Mouse (Mus musculus) WW6 (cell line): ENCODE data around the gene Rer1.

Experiments
- DNase-seq: peaks from one replicate; pipeline ENCODE4 v3.0.0-alpha.2; 2013; ENCODE audit warnings: low read depth, low spot score

Rer1 gene

DNA sequence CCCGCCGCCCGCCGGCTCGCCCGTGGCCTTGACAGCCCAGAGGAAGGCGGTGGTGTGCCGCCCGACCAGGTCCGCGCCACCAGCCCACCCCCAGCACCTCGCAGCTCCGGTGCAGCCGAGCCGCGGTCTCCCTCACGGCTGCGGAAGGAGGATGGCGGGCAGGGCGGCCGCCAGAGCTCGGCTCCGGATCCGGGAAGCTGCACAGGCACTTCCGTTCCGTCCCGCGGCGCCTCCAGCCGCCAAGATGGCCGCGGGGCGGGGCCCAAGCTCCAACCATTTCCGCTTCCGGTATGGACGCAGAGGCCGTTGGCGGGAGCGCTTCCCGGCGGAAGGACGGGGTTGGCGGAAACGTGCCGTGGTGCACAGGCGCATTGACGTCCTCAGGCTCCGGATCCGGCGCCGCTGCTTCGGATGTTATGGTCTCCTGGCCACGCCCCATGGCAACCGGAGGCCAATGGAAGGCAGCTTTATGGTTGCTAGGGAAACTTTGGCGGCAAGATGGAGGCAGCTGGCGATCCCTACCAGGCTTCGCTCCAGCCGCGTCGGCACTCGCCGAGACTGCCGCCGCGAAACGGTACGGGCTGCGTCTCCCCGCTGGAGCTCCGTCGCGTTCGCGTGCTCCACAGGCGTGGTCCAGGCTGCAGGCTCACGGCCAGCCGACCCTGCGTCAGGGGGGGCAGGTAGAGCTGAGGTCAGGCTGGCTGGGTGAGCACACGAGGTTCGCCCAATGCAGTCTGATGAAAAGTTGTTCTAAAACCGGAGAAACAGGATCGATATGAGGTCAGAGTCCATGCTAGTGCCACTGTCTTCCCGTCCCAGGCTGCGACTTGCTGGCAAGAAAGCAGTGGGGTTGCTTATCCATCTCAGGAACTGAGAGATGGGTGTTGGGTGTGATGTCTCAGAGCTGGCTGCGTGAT lies at the start of gene Rer1, which contains the start of gene Morn1:
Rer1 (minus strand) TSS at position 275 of the 917 bp plus-strand sequence.
Morn1 (plus strand) TSS at position 470 of the 917 bp plus-strand sequence.
- DNase-seq = peak; percentile 98

DNA sequence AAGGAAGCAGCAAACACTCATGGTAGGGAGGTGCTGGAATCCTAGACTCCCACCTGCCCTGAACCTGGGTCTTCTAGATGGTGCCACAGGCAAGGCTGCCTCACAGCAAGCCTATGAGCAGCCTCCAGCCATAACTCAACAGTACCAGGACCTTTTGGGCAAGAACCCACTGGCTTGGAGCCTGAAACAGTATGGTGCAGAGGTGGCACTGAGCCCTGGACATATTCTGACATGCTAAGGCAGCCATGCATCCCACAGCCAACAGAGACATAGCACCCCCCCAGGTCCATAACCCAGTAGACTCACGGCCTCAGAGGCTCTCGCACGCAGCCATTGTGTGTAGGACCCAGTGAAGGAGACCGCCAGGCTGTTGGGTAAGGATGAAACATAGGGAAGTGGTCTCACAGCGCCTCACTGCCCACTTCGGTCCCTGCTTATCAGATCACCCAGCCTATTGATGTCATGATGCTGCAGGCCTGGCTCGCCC lies 48.5 kb upstream of the Rer1 start:
- DNase-seq = no peak

DNA sequence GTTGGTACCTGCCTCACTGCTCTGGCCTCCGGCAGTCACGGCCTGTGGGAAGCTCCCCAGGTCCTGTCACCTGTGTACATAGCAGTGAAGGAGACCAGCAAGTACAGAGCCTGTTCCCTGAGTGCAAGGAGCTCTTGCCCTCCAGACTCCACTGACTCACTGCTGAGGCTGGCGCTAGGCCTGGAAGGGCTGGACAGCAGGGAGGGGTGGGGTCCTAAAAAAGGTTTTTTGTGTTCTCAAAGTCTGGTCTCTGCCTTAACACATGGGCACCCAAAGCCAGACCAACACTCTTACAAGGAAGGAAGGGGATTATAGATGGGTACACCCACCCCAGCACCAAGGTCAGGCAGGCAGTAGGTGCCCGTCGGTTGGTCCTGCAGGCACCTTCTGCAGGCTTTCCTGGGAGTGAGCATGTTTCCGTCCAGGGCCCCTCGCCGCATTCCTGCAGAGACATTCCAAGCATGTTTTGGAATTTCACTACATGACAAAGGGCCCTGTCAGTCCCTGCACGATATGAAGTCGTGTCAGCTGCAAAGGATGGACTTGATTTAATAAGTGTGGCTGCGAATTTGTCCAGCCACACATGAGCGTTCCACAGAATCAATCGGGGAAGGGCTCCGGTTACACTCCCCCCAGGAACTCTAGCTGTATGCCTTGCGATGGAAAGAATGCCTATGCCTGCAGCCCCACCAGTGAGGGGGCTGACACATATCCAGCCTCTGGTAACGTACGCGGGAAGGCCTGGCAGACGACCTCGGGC lies 47.7 kb upstream of the Rer1 start:
- DNase-seq = no peak

DNA sequence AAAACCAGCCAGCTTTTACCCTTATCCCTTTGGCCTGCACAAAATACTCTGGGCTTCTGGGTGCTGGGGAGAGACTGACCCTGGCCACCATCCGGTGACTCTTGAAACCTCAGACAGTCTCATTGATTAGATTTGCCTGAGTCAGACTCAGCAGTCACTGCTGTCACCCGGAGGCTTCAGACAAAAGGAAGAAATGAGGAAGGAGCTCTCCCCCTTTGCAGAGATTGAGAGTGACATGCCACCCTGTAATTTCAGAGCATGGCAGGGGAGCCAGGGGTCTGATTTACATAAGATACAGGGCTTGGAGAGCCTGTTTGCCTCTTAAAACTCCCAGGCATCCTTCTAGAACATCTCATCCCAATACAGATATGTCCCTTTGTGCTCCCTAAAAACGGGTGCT lies 47.0 kb upstream of the Rer1 start:
- DNase-seq = no peak

DNA sequence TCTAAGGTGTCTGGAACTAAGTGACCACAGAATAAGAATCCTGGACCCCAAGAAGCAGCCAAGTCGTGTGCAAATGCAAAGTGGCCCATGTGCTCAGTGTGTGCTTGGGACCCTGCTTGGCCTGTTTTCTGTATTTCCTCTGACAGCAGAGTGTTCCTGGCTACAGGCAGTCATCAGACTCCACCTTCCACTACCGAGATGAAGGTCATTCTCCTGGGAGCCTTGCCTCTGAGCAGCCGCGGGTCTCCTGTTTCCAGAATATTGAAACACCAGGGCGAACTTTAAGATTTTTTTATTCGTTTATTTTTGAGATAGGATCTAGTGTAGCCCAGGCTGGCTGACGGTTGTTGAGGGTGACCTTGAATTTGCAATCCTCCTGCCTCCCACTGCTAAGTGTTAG lies 44.4 kb upstream of the Rer1 start:
- no peak for DNase-seq

DNA sequence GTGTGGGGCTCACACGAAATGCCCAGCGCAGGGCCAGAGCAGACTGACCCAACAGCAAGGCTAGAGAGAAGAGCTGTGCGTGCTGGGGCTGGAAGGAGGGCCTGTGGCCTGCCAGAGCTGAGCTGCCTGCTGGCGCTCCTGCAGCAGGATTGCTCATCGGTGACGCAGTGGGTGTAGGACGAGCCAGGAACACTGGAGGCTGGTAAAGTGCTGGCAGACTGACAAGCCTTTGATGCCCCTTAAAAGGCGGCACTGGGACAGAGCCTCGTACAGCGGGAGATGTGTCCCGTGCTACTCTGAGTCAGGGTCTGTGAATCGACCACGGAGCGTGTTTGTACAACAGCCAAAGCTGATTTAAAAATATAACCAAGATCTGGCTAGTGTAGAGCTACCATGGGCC lies 43.8 kb upstream of the Rer1 start:
- DNase-seq = no peak

DNA sequence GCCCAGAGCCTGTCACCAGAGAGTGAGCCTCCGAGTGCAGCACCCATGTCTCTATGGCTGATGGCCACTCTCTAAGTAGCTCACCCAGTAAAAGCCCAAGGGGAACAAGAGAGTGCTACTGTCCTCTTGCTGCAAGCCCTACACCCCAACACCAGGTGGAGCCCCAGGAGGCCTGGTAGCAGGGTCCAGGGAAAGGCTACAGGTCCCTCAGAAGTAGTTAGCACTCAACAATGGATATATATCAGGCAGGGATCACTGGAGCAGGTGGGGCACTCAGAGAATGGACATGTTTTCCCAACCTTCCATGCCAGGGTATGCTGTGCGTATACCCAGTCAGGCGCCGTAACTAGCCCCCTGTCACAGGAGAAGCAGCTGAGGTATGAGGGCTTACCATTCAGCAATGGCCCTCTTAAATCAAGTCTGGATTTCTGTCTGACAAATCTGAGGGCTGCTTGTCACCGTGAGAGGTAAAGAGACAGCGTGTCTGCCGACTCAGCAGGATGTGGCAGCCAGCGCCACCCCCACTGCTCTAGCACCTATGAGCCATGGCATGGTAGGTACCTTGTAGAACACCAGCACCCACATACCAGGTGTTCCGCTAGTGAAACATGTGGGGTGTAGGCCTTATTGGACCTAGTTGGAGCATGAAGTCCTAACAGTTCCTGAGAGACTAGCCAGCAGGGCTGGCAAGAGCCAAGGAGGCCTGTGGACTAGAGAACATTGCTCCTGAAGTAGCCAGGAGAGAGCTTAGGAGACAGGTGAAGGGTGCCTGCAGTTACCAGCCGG lies 43.1 kb upstream of the Rer1 start:
- DNase-seq = no peak

DNA sequence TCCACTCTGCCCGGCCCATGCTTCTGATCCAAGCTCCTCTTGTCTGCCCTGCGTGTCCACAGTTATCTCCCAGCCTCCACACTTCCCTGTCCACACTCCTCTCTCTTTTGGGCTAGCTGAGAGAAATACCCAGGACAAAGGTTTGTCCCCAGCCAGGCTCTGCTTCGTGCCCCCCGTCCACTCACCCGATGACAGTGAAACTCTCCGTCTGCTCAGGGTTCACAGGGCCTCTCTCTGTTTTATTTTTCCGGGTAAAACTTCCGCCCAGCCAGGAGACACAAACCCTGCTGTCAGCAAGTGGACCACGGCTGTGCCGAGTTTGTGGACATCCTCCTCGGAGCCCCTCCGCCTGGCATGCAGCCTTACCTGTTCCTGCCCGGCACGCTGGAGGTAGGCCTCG lies 42.2 kb upstream of the Rer1 start:
- no peak for DNase-seq

DNA sequence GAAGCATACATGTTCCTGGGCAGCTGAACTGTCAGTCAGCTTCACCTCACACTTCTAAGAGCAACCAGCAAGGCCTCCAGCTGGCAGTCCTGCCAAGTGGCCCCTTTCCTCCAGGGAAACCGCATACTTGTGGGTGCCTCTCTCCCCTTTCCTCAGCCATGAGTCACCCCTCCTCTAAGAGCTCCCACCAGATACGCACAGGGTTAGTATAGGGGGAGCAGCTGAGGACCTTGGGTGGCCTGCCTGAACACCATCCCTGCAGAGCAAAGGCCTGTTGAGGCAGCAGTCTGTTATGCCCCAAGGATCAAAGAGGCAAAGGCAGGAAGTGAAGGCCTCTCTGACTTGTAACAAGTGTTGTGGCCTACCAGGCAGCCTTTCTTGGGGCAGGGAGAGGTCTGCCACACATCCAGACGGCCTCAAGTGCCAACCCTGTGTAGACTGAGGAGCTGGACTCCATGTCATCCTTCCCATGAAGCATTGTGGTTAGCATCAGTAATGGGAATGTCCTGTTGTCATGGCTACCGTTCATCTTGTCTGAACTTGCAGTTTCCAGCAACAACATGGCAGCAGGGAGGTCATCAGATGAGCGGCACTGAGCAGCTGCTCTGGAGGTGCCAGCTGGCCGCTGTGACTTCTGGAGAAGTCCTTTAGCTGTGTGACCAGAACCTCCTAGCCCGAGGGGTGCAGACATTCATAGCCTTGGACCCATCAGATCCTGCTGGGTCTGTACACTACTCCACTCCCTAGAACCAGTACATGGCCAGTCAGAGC lies 40.6 kb upstream of the Rer1 start:
- DNase-seq = no peak

DNA sequence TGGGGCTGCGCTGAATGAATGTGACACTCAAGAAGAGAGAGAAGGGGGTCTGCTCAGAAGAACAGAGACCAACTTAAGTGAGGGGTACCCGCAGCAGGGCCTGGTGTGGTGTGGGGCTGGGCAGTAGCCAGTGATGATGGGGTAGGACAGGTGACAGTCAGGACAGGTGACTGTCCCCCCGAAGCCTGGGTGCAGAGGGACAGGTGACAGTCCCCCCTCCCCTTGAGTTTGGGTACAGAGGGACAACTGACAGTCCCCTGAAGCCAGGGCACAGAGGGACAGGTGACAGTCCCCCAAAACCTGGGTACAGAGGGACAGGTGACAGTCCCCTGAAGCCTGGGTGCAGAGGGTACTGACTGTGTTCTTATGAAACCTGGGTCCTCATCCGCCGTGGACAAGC lies 40.0 kb upstream of the Rer1 start:
- no peak for DNase-seq

DNA sequence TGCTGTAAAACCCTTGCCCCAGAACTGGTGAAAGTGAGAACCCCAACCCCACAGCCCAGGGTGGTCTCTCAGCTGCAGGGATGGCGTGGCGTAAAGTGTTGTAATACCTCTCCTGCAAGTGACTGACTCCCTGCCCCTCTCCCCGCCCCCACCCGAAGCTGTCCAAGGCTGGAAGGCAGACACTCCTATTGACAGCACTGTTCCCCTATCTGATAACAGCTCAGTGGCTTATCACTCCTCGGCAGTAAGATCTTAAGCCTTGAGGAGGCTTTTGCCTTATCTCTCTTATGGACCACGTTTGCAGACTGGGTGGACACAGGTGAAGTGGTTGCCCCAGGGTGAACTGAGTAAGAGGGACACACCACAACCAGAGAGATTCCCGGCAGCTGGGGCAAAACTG lies 39.1 kb upstream of the Rer1 start:
- no peak for DNase-seq

DNA sequence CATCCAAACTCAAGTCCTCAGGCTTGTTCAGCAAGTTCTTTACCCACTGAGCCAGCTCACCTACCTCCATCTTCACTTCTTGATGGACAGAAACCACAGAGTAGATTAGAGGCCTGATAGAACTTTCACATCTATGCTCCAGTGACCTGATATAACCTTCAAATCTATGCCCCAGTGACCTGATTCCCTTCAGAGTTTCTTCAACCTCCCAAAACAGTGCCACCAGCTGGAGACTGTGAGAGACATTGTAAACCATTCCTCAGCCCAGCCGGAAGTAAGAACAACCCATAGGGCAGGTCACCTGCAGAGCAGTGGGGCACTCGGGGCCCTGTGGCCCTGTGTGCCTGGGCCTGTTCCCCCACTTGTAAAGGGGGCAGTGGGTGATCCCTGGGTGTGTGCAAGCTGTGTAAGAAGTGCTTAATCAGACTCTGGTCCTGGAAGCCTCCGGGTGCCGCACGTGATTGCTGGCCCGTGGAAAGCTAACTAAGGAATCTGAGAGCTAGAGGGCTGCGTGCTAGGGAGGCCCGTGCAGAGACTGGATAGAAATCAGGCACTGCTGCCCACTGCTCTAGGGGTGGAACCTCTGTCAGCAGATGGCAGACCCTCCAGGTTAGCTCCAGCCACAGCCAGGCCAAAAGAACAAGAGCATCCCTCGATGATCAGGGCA lies 37.8 kb upstream of the Rer1 start:
- no peak for DNase-seq

DNA sequence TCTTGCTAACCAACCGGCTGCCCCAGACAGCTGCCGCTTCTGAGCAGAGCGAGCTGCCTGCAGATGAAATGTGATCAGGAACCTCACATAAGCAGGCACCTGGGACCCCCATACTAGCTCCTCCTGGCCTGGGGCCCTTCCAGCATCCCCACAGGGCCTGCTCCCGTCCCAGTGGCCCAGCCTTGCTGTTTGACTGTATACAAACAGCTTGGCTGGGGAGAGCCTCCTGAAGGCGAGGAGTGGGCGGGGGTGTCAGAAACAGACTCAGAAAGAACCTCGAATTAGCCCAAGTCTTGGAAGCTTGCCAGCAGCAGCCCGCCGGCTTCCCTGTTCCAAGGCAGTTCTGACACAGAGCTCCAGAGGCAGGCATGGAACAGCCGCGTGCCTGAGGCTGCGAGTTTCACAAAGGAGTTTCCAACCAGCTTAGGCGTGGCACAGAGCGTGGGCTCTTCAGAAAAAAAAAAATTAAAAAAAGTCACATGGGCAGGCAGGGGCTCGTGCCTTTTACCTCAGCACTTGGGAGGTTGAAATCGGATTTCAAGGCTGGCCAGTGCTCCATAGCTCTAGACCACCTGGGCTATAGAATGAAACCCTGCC lies 36.4 kb upstream of the Rer1 start:
- no peak for DNase-seq

DNA sequence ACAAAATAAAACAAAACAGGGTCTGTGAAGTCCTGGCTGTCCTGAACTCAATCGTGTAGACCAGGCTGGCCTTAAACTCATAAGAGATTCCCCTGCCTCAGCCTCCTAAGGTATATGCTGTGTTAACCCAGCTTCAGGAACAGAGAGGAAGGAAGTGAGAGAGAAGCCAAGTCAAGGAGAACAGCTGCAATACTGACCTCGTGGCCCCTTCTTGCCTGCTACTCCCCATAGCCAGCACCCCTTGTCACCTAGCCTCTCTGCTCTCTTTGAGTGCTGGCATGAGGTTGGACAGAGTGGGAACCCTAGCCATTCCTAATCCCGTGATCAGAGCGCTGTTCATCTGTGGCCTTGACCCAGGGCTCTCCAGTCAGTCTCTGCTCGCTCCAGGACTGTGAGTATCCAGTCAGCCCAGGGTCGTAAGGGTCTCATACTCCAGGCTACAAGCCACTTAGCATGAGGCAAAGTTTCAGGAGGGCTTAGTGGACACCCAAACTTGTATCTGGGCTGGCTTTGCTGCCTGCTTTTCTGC lies 35.8 kb upstream of the Rer1 start:
- no peak for DNase-seq

DNA sequence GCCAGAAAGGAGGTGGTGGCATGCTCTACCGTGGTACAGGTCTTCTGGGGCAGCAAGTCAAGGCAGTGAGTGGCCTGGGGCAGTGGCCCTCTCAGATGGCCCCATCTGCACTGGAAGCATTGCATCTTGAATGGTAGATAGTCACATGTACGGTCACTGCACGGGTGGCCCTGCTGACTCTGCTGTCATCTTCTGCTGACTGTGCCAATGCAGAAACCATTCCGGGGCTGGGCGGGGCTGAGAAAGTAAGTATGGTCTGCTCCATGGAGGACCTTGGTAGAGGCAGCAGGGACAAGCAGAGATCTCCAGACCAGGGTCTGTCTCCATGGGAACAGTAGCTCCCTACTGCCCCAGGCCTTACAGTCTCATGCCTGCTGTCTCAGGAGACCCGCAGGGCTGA lies 35.0 kb upstream of the Rer1 start:
- DNase-seq = no peak

DNA sequence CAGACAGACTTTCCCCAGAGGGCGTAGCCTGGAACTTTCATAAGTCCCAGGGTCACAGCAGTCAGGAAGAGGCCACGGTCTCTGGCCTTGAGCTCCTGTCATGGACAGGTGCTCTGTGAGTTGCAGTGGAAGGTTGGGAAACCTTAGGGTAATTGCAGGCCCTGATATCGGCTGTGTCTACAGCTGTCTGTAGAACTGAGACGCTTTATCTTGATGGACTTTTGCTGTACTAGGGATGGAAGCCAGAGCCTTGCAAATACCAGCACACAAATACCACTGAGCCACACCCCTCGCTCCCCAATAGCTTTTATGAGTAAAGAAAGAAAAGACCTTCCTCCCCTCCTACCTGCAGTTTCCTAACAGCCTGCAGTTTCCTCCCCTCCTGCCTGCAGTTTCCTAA lies 34.4 kb upstream of the Rer1 start:
- DNase-seq = no peak

DNA sequence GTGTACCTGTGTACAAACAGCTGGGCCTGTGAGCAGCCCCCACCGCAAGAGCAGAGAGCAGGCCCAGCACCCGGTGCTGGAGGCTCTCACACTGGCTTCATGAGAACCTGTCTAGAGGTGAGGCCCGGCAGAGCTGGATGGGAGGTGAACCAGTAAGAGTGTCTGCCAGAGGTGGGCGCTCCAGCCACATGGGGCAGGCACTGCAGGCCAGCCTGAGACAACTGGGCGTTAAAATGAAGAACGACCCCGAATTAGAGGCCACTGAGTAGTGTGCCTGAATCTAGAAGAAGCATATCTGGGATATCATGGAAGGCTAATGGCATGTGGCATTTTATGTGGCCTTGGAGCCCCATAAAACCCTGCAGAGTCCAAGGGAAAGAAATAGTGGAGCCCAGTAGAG lies 33.9 kb upstream of the Rer1 start:
- no peak for DNase-seq

DNA sequence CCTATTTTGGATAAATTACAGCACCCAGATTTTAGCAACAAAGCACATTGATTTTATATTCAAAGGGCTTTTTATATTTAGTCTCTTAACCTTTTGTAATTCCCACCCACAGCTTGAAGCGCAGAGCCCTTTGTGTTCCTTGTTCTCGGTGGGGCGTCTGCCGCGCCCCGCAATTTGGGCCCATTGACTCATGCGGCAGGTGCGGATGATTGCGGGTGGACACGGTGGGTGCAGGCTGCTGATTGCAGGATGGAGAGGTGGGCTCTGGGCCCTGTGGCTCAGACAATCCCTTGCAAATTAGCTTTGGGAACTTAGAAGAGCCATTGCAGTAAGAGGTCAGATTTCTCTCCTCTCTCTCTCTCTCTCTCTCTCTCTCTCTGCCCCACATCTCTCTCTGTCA lies 32.1 kb upstream of the Rer1 start:
- no peak for DNase-seq

DNA sequence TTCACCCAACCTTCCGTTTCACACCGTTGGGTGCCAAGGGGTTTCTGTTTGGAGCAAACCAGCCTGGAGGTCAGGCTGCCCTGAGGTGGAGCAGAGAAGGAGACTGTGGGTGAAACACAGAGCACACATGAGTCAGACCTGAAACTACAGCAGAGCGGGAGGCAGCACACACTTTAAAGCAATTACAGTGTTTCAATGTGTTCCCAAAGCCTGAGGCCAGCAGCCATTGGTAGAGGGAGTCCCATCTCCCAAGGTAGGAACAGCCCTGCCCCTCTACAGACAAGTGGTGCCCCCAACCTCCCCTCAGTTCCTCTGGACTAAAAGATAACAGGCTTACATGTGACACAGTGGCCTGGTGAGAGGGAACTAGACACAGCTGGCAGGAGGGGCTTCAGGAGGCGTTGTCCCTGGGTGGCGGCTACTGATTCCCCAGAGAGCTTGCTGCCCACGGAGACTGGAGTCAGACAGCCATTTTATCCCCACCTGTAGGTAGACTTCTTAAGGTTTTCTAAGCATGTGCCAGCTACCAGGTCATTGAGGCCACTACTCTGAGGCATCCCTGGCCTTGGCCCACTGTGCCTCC lies 31.3 kb upstream of the Rer1 start:
- DNase-seq = no peak

DNA sequence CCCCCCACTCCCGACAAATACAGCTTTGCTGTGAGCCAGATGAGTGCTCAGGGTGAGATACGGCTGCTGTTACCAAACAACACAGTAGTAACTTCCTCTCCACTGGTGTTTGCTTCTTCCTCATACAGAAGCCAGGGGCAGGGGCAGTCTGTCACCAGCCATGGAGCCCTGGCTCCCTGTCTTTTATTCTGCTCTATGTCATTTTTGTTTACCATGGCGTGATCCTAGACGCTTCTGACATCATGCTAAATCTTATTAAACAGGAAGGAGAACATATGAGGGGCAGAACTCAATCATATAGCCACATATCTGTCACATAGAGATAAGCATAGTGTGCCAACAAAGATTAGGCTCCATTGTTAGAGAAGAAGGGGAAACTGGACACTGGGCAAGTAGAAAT lies 30.4 kb upstream of the Rer1 start:
- DNase-seq = no peak
